Mouse (Mus musculus) frontal cortex, postnatal 14 days (tissue): ENCODE measurements around the gene Olfr266.

Source experiments
- DNase-seq, 2 experiments: peaks; one replicate each; pipeline ENCODE4 v3.0.0; 2022; ENCODE audit warnings: low spot score in 2 of 2

Gene Olfr266

GRCm38 (mm10) chr3:106826187-106826586, at the start of gene Olfr266:
Olfr266 (minus strand) TSS chr3:106826287.
- DNase-seq = no peak

- no peak for DNase-seq
These were observed 49.5 kb upstream of the Olfr266 start for GRCm38 (mm10) chr3:106875626-106876025.

GRCm38 (mm10) chr3:106872893-106873292, 46.8 kb upstream of the Olfr266 start:
- DNase-seq = no peak

GRCm38 (mm10) chr3:106832107-106832506, 6.0 kb upstream of the Olfr266 start:
- no peak for DNase-seq

GRCm38 (mm10) chr3:106817676-106818075, 8.4 kb downstream of the Olfr266 start:
- no peak for DNase-seq

GRCm38 (mm10) chr3:106808972-106809695, 17.0 kb downstream of the Olfr266 start:
- no peak for DNase-seq

- no peak for DNase-seq
These were observed 28.0 kb downstream of the Olfr266 start for GRCm38 (mm10) chr3:106798079-106798478.

GRCm38 (mm10) chr3:106789930-106790329, 36.2 kb downstream of the Olfr266 start, which contains the start of gene Cd53:
Cd53 (minus strand) TSS chr3:106790149.
- no peak for DNase-seq

GRCm38 (mm10) chr3:106788440-106788887, 37.6 kb downstream of the Olfr266 start:
- no peak for DNase-seq

- DNase-seq = no peak
These were observed 38.1 kb downstream of the Olfr266 start for GRCm38 (mm10) chr3:106787972-106788371.

GRCm38 (mm10) chr3:106785130-106785529, 41.0 kb downstream of the Olfr266 start:
- no peak for DNase-seq

GRCm38 (mm10) chr3:106771834-106772233, 54.3 kb downstream of the Olfr266 start:
- no peak for DNase-seq
